Mouse (Mus musculus) neural tube, embryonic 13.5 days (tissue): ENCODE results near the gene Pyy. TPM values are rescaled to one million over a fixed set of nuclear protein-coding genes. Genes with fewer than 3 reads are reported as not detected.

Experiments
- ATAC-seq: fragments of 200-750 bp; cut with Nextera tagmentation; 2 replicates; pipeline ENCODE4 v1.8.0; 2017; ENCODE audit warnings: low read depth, mild to moderate bottlenecking, moderate TSS enrichment, moderate library complexity
- H3K27ac ChIP-seq: fragments of 300-500 bp; sonication (generic); replicated peaks from 2 replicates; pipeline ENCODE4 v1.5.1; 2015; ENCODE audit warnings: moderate library complexity, mild to moderate bottlenecking, inconsistent platforms
- H3K27me3 ChIP-seq: fragments of 300-500 bp; sonication (generic); 2 replicates; pipeline ENCODE4 v1.6.1; 2015; ENCODE audit warnings: mild to moderate bottlenecking, inconsistent platforms
- H3K36me3 ChIP-seq: fragments of 300-500 bp; sonication (generic); 2 replicates; pipeline ENCODE4 v1.6.1; 2015; ENCODE audit warnings: mild to moderate bottlenecking, inconsistent platforms
- H3K4me1 ChIP-seq: fragments of 300-500 bp; sonication (generic); replicated peaks from 2 replicates; pipeline ENCODE4 v1.6.1; 2015; ENCODE audit warnings: inconsistent platforms
- H3K4me2 ChIP-seq: fragments of 300-500 bp; sonication (generic); 2 replicates; pipeline ENCODE4 v1.6.1; 2015; ENCODE audit warnings: inconsistent platforms, mild to moderate bottlenecking, moderate library complexity
- H3K4me3 ChIP-seq: fragments of 300-500 bp; sonication (generic); 2 replicates; pipeline ENCODE4 v1.5.1; 2015; ENCODE audit warnings: mild to moderate bottlenecking, inconsistent platforms
- H3K9ac ChIP-seq: fragments of 300-500 bp; sonication (generic); 2 replicates; pipeline ENCODE4 v1.6.1; 2015; ENCODE audit warnings: moderate library complexity, mild to moderate bottlenecking, inconsistent platforms
- H3K9me3 ChIP-seq: fragments of 300-500 bp; sonication (generic); 2 replicates; pipeline ENCODE4 v1.6.1; 2016; ENCODE audit warnings: inconsistent platforms
- WGBS: fragments of 180-500 bp; shearing (Covaris S2); methylation state at CpG from one replicate; pipeline ENCODE4 v1.1.7; 2015; 5-methylcytosine and 5-hydroxymethylcytosine counted together
- polyA plus RNA-seq: library from polyadenylated mRNA; unstranded; fragments of >200 nt; fragmentation: Nextera tagmentation; extraction: Ambion mirVana; gene quantifications from 2 replicates; pipeline ENCODE4 v1.2.1, GENCODE M21; 2015

Gene Pyy
- polyA plus RNA-seq, 1 experiment from 2014 or later, result not detected

DNA sequence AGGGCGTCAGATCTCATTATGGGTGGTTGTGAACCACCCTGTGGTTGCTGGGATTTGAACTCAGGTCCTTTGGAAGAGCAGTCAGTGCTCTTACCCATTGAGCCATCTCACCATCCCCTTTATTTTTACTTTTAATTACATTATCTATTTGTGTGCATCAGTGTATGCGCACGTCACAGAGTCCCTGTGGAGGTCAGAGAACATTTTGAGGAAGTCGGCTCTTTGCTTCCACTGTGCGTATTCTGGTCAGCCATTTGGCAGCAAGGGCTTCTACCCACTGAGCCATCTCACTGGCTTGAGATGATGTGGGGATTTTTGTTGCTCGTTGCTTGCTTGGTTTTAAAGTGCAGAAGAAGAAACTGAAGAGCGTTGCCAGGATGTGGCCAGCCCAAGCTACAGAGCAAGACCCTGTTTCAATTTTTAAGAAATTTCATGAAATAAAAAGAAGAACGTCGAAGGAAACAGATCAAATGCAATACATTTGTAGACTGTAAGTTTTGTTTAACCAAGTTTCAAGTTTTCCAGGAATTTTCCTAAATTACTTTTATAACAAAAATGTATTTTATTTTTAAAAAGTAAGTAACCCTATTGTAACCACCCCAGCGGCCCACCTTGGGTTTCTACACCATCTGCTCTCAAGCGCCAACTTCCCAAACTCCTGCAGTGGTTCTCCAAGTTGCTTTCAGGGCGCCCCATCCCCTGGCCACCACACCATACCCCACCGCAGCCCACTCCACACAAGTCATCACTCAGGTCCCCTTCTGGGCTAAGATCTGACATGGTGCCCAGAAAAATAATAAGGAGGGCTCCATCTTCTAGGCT is 30.2 kb upstream of the Pyy start:
- Histone ChIP-seq H3K9ac (peak overlapping the region; percentile 41; the same call in 1 of the 2 replicates), H3K4me2 (peak overlapping the region; percentile 55), H3K36me3 (no peaks in the 10 kb centered on the region), H3K27me3 (peaks cover 21% of the 10 kb centered on the region), H3K9me3 (no peaks in the 10 kb centered on the region), H3K27ac (no peak overlapping the region), H3K4me3 (peak overlapping the region; percentile 23), H3K4me1 (peaks cover 16% of the 10 kb centered on the region)
- WGBS, result 46% methylated on average over 13 of the region's 13 CpGs
- ATAC-seq, result peak; percentile 51; the same call in 1 of the 2 replicates

- H3K4me2 ChIP-seq, result no peak overlapping the region
- peaks cover 15% of the 10 kb centered on the region for H3K27me3 ChIP-seq
- WGBS, result 23% methylated on average over 4 of the region's 4 CpGs
- no peaks in the 10 kb centered on the region for H3K9me3 ChIP-seq
- ATAC-seq, result no peak
- peaks cover 16% of the 10 kb centered on the region for H3K4me1 ChIP-seq
- no peak overlapping the region for H3K4me3 ChIP-seq
- H3K36me3 ChIP-seq, result no peaks in the 10 kb centered on the region
- H3K9ac ChIP-seq, result peak overlapping the region; percentile 41; the same call in 1 of the 2 replicates
- H3K27ac ChIP-seq, result no peak overlapping the region; the same call in 1 of the 2 replicates
Observed at GRCm38 (mm10) chr11:102134516-102134915, 26.9 kb upstream of the Pyy start.

GRCm38 (mm10) chr11:102117386-102117785 is 9.8 kb upstream of the Pyy start:
- Histone ChIP-seq H3K4me2 (no peak overlapping the region), H3K4me3 (no peak overlapping the region), H3K27ac (no peak overlapping the region), H3K27me3 (peaks cover 3% of the 10 kb centered on the region; the same call in 1 of the 2 replicates), H3K36me3 (no peaks in the 10 kb centered on the region), H3K4me1 (no peaks in the 10 kb centered on the region), H3K9me3 (no peaks in the 10 kb centered on the region), H3K9ac (no peak overlapping the region)
- no peak for ATAC-seq
- WGBS, result 87% methylated on average over 6 of the region's 6 CpGs

DNA sequence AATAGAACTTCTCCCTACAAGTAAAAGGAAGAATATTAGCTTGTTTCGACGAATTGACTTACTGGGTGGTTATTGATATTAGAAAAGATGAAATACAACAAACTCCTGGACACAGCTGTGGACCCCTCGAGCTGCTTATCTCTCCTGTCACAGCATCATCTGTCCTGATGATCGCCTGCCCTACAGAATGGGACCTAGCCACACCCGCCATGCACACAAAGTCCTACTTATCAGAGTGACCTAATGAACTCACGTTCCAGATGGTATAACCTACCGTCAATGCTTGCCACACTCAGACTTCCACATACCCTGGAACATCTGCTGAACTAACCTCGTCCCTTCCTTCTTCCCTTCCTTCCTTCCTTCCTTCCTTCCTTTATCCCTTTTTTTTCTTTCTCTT is 8.6 kb upstream of the Pyy start:
- 80% methylated on average over 8 of the region's 8 CpGs for WGBS
- no peaks in the 10 kb centered on the region for H3K36me3 ChIP-seq
- H3K9ac ChIP-seq, result no peak overlapping the region
- peaks cover 3% of the 10 kb centered on the region; the same call in 1 of the 2 replicates for H3K27me3 ChIP-seq
- no peak overlapping the region for H3K4me2 ChIP-seq
- H3K9me3 ChIP-seq, result no peaks in the 10 kb centered on the region
- H3K4me1 ChIP-seq, result no peaks in the 10 kb centered on the region
- ATAC-seq, result no peak
- H3K27ac ChIP-seq, result no peak overlapping the region
- H3K4me3 ChIP-seq, result no peak overlapping the region

GRCm38 (mm10) chr11:102111576-102111975 is 3.9 kb upstream of the Pyy start:
- H3K27ac ChIP-seq, result no peak overlapping the region
- 0 out of 2 replicates have a peak, but pooled peaks cover 5% of the 10 kb centered on the region for H3K4me1 ChIP-seq
- H3K4me2 ChIP-seq, result no peak overlapping the region
- H3K4me3 ChIP-seq, result no peak overlapping the region
- H3K27me3 ChIP-seq, result peaks cover 47% of the 10 kb centered on the region
- H3K9me3 ChIP-seq, result no peaks in the 10 kb centered on the region
- no peaks in the 10 kb centered on the region for H3K36me3 ChIP-seq
- WGBS, result 83% methylated on average over 5 of the region's 5 CpGs
- ATAC-seq, result no peak
- H3K9ac ChIP-seq, result no peak overlapping the region

DNA sequence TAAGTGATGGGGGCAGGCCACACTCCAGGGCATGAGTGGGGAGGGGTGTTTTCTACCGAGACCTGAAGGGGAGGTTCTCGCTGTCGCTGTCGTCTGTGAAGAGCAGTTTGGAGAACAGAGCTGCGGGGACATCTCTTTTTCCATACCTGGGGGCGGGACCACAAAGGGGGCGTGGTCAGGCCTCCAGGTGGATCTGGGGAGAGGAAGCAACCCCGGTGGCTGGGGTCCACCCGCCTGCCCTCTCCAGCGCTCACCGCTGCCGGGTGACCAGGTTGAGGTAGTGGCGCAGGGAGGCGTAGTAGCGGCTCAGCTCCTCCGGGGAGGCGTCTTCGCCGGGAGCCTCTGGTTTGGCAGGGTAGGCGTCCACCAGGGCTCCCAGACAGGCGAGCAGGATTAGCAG is 721 bp downstream of the Pyy start:
- Histone ChIP-seq H3K27me3 (peaks cover 87% of the 10 kb centered on the region), H3K36me3 (no peaks in the 10 kb centered on the region), H3K9me3 (no peaks in the 10 kb centered on the region), H3K4me3 (no peak overlapping the region), H3K4me2 (no peak overlapping the region), H3K27ac (no peak overlapping the region), H3K9ac (no peak overlapping the region), H3K4me1 (peaks cover 5% of the 10 kb centered on the region; the same call in 1 of the 2 replicates)
- ATAC-seq, result no peak
- WGBS, result 1% methylated on average over 21 of the region's 21 CpGs

- peaks cover 3% of the 10 kb centered on the region; the same call in 1 of the 2 replicates for H3K4me1 ChIP-seq
- H3K9me3 ChIP-seq, result no peaks in the 10 kb centered on the region
- no peak overlapping the region for H3K9ac ChIP-seq
- no peak overlapping the region for H3K27ac ChIP-seq
- H3K4me2 ChIP-seq, result no peak overlapping the region
- WGBS, result 21% methylated on average over 17 of the region's 17 CpGs
- H3K4me3 ChIP-seq, result no peak overlapping the region
- ATAC-seq, result no peak
- no peaks in the 10 kb centered on the region for H3K36me3 ChIP-seq
- H3K27me3 ChIP-seq, result peaks cover 92% of the 10 kb centered on the region
Observed at GRCm38 (mm10) chr11:102102485-102103258, 5.0 kb downstream of the Pyy start.

DNA sequence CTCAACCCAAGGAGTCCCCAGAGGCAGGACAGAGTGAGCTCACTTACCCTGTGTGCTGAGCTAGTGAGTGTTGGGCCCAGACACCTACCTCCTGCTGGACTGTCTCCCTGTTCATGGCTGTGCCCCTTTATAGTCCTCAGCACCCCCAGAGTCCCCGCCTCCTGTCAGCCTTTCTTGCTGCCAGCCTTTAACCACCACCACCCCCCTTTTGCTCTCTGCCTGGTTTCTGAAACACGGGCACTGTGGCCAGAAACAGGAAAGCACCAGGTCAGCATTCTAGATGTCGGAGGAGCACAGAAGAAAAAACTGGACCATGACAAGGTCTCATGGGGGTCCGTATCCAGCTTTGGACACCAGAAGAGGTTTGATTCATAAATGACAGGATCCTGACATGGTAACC is 6.4 kb downstream of the Pyy start, which contains the start of gene Ppy:
Gene Ppy, minus strand, starts transcription at position 101 of the 400 bp plus-strand sequence.
- Histone ChIP-seq H3K27ac (no peak within 1 kb of the TSS), H3K36me3 (no peaks in the 10 kb centered on the region), H3K27me3 (peaks cover 79% of the 10 kb centered on the region), H3K4me1 (peaks cover 15% of the 10 kb centered on the region), H3K4me3 (no peak within 1 kb of the TSS), H3K9ac (no peak within 1 kb of the TSS), H3K4me2 (no peak within 1 kb of the TSS), H3K9me3 (no peaks in the 10 kb centered on the region)
- WGBS, result 81% methylated on average over 4 of the region's 4 CpGs
- ATAC-seq, result no peak

GRCm38 (mm10) chr11:102096887-102097391 is 10.7 kb downstream of the Pyy start:
- H3K36me3 ChIP-seq, result no peaks in the 10 kb centered on the region
- peak overlapping the region; percentile 52; the same call in 1 of the 2 replicates for H3K9ac ChIP-seq
- 8% methylated on average over 18 of the region's 18 CpGs for WGBS

DNA sequence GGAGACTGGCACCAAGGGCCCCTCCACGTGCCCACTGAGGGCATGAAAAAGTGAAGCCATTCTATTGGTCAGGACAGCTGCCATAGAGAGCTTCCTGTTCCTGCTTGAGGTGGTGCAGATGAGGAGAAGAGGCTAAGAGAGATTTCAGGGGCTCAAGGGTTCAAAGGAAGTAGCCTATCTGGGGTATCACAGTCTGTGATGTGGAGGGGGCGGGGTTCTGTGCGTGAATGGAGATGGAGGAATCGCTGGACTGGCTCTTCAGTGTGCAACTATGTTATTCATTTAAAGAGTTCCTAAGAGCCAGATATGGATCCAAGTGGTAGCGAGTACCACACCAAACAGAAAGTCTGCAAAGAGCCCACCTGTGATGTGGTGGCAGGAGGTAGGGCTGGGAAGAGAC is 11.2 kb downstream of the Pyy start:
- ATAC-seq, result no peak; the same call in 1 of the 2 replicates
- Histone ChIP-seq H3K9me3 (no peaks in the 10 kb centered on the region), H3K36me3 (no peaks in the 10 kb centered on the region), H3K4me2 (peak overlapping the region; percentile 50), H3K27ac (no peak overlapping the region), H3K27me3 (peaks cover 41% of the 10 kb centered on the region), H3K4me3 (peak overlapping the region; percentile 12; the same call in 1 of the 2 replicates), H3K9ac (no peak overlapping the region), H3K4me1 (peaks cover 15% of the 10 kb centered on the region)
- WGBS, result 77% methylated on average over 5 of the region's 5 CpGs

More at GRCm38 (mm10) chr11:102096887-102097391, 10.7 kb downstream of the Pyy start:
- peaks cover 46% of the 10 kb centered on the region for H3K27me3 ChIP-seq
- no peaks in the 10 kb centered on the region for H3K9me3 ChIP-seq
- ATAC-seq, result peak; percentile 88
- H3K4me3 ChIP-seq, result peak overlapping the region; percentile 12; the same call in 1 of the 2 replicates
- H3K27ac ChIP-seq, result no peak overlapping the region
- H3K4me1 ChIP-seq, result peaks cover 15% of the 10 kb centered on the region
- H3K4me2 ChIP-seq, result peak overlapping the region; percentile 50

GRCm38 (mm10) chr11:102095676-102096075 is 12.0 kb downstream of the Pyy start:
- Histone ChIP-seq H3K36me3 (no peaks in the 10 kb centered on the region), H3K9ac (no peak overlapping the region), H3K4me3 (no peak overlapping the region), H3K4me1 (peaks cover 15% of the 10 kb centered on the region), H3K4me2 (no peak overlapping the region), H3K9me3 (no peaks in the 10 kb centered on the region), H3K27ac (no peak overlapping the region), H3K27me3 (peaks cover 34% of the 10 kb centered on the region)
- no peak for ATAC-seq
- WGBS, result 84% methylated on average over 3 of the region's 3 CpGs
